Mouse (Mus musculus) kidney, adult 8-10 months (tissue): Measurements from ENCODE around the gene Slc27a1.
A peak's percentile ranks its signal among the peaks of the same experiment; 100 is the strongest.

Source experiments
- DNase-seq, 2 experiments: peaks; one replicate each; pipeline ENCODE4 v3.0.0; 2022

Gene Slc27a1

GRCm38 (mm10) chr8:71588762-71589161 lies 20.1 kb downstream of the Slc27a1 start:
- DNase-seq: no peak

GRCm38 (mm10) chr8:71591017-71591416 lies 22.3 kb downstream of the Slc27a1 start:
- DNase-seq: no peak

- DNase-seq: peak; percentile 94 to 95
These were observed 23.0 kb downstream of the Slc27a1 start, which contains the start of gene Pgls for GRCm38 (mm10) chr8:71591471-71592373. Gene Pgls (plus strand): TSS chr8:71592176.

GRCm38 (mm10) chr8:71592374-71593170 lies 23.9 kb downstream of the Slc27a1 start:
- peak; percentile 80 to 84 for DNase-seq

- peak in 1 of 2 experiments; percentile 19 for DNase-seq
These were observed 25.1 kb downstream of the Slc27a1 start for GRCm38 (mm10) chr8:71593556-71594323.

- no peak for DNase-seq
These were observed 25.6 kb downstream of the Slc27a1 start for GRCm38 (mm10) chr8:71594324-71594722.

- DNase-seq: peak; percentile 78 to 90
These were observed 27.2 kb downstream of the Slc27a1 start for GRCm38 (mm10) chr8:71595862-71596261.

- DNase-seq: no peak
These were observed 27.7 kb downstream of the Slc27a1 start for GRCm38 (mm10) chr8:71596384-71596783.

- DNase-seq: peak in 1 of 2 experiments; percentile 28
These were observed 28.1 kb downstream of the Slc27a1 start for GRCm38 (mm10) chr8:71596798-71597197.

GRCm38 (mm10) chr8:71597451-71597850 lies 28.8 kb downstream of the Slc27a1 start, which contains the start of gene Fam129c:
Gene Fam129c (plus strand): TSS chr8:71597648.
- no peak for DNase-seq

GRCm38 (mm10) chr8:71598375-71598774 lies 29.7 kb downstream of the Slc27a1 start:
- no peak for DNase-seq

- no peak for DNase-seq
These were observed 30.2 kb downstream of the Slc27a1 start for GRCm38 (mm10) chr8:71598841-71599240.

- DNase-seq: no peak
These were observed 33.4 kb downstream of the Slc27a1 start for GRCm38 (mm10) chr8:71601939-71602665.

GRCm38 (mm10) chr8:71602666-71603334 lies 34.1 kb downstream of the Slc27a1 start:
- peak; percentile 89 to 95 for DNase-seq

- DNase-seq: no peak
These were observed 35.3 kb downstream of the Slc27a1 start for GRCm38 (mm10) chr8:71604021-71604420.

- peak; percentile 99 for DNase-seq
These were observed 42.4 kb downstream of the Slc27a1 start, which contains the start of gene Colgalt1 for GRCm38 (mm10) chr8:71610822-71611651. Gene Colgalt1 (plus strand): TSS chr8:71610998.

GRCm38 (mm10) chr8:71612141-71612540 lies 43.5 kb downstream of the Slc27a1 start:
- DNase-seq: no peak

- no peak for DNase-seq
These were observed 44.7 kb downstream of the Slc27a1 start for GRCm38 (mm10) chr8:71613418-71613817.

GRCm38 (mm10) chr8:71619786-71620185 lies 51.1 kb downstream of the Slc27a1 start:
- no peak for DNase-seq

GRCm38 (mm10) chr8:71625088-71625487 lies 56.4 kb downstream of the Slc27a1 start:
- DNase-seq: no peak
